Mouse (Mus musculus): ENCODE measurements around the gene Gpalpp1. TPM values are rescaled to one million over a fixed set of nuclear protein-coding genes. Genes with fewer than 3 reads are reported as not detected.

Gpalpp1 gene
- 4.7 TPM for polyA plus RNA-seq (2012; fragmentation: generic; extraction: Trizol)
- long read RNA-seq, experiment 1, full-length matches to known transcripts: 3 of 3 reads
- long read RNA-seq, experiment 1, partial matches to known transcripts: 0 of 3 reads
- long read RNA-seq, experiment 1, other reads (novel, unspliced or antisense): 0 of 3 reads
- long read RNA-seq, experiment 2, full-length matches to known transcripts: 26 of 29 reads
- long read RNA-seq, experiment 2, partial matches to known transcripts: 0 of 29 reads
- long read RNA-seq, experiment 2, other reads (novel, unspliced or antisense): 3 of 29 reads

GRCm38 (mm10) chr14:76110396-76111221, at the start of gene Gpalpp1, which contains the start of gene Nufip1:
Gene Gpalpp1 (minus strand): TSS chr14:76110760.
Gene Nufip1 (plus strand): TSS chr14:76110891.
- TF ChIP-seq USF1 (IDR thresholded peaks at IDR 0.05; ENCODE audit: low read depth) (peak; percentile 72), CTCF (IDR thresholded peaks at IDR 0.05; ENCODE audit: control insufficient read depth, insufficient read depth, insufficient read length) (no peak), MAX (IDR thresholded peaks at IDR 0.05) (peak; percentile 71)
- peak within 1 kb of the TSS; percentile 89 for H3K4me3 ChIP-seq (ENCODE audit: insufficient read depth, poor library complexity, severe bottlenecking)

DNA sequence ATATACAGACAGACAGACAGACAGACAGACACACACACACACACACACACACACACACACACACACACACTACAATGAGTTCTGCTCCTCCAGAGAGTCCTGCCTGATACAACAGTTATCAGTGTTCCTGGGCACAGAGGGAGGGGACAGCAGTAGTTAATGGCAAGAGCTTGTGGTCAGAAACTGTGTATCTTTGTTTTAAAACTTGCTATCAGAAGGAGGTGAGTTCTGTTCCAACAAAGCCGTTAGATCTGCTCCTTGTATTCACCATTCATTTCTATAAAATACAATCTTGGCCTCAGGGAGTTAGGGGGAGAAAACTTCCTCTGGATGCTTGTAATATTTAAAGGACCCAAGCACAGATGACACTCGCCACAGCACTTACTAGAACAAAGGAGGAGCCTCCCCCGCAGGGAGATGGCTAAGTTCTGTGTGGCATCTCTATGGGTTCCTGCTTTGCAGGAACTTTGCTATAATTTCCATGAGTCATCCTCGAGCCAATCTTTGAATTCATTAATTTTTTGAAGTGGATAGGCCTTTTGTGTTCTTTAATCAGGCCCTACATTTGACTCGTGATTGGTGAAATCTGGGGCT, 47.7 kb upstream of the Gpalpp1 start:
- TF ChIP-seq CTCF (IDR thresholded peaks at IDR 0.05; ENCODE audit: control insufficient read depth, insufficient read depth, insufficient read length) (no peak), FOSL1 (IDR thresholded peaks at IDR 0.05; ENCODE audit: insufficient read depth, low read length, poor library complexity, severe bottlenecking) (no peak), MAX (IDR thresholded peaks at IDR 0.05) (no peak), MYOD1 (IDR thresholded peaks at IDR 0.05; ENCODE audit: control insufficient read depth, insufficient read length, low read depth) (no peak), CEBPB (IDR thresholded peaks at IDR 0.05; ENCODE audit: low read depth) (no peak), MYOG (IDR thresholded peaks at IDR 0.05; ENCODE audit: control insufficient read depth, extremely low read depth, insufficient read length) (no peak), USF1 (IDR thresholded peaks at IDR 0.05; ENCODE audit: low read depth) (no peak)
- H3K27me3 ChIP-seq (ENCODE audit: control insufficient read depth, insufficient read depth, insufficient read length): no peaks in the 10 kb centered on the region

More at GRCm38 (mm10) chr14:76110396-76111221, at the start of gene Gpalpp1, which contains the start of gene Nufip1:
- Histone ChIP-seq H3K79me3 (ENCODE audit: low read depth) (peaks cover 37% of the 10 kb centered on the region), H3ac (ENCODE audit: control insufficient read depth, insufficient read length, low read depth) (peak within 1 kb of the TSS; percentile 96), H3K79me2 (ENCODE audit: control insufficient read depth, insufficient read depth) (peaks cover 71% of the 10 kb centered on the region), H3K36me3 (ENCODE audit: control insufficient read depth, insufficient read depth) (peaks cover 39% of the 10 kb centered on the region), H3K27me3 (ENCODE audit: control insufficient read depth, insufficient read depth, insufficient read length) (no peaks in the 10 kb centered on the region)

GRCm38 (mm10) chr14:76153828-76154227, 43.3 kb upstream of the Gpalpp1 start:
- no peak for TF ChIP-seq USF1 (IDR thresholded peaks at IDR 0.05; ENCODE audit: low read depth)
- TF ChIP-seq FOSL1 (IDR thresholded peaks at IDR 0.05; ENCODE audit: insufficient read depth, low read length, poor library complexity, severe bottlenecking): no peak
- TF ChIP-seq MYOD1 (IDR thresholded peaks at IDR 0.05; ENCODE audit: control insufficient read depth, insufficient read length, low read depth): no peak
- TF ChIP-seq MAX (IDR thresholded peaks at IDR 0.05): no peak
- no peaks in the 10 kb centered on the region for H3K36me3 ChIP-seq (ENCODE audit: control insufficient read depth, insufficient read depth)
- H3K79me3 ChIP-seq (ENCODE audit: low read depth): no peaks in the 10 kb centered on the region
- no peak overlapping the region for H3K4me3 ChIP-seq (ENCODE audit: insufficient read depth, poor library complexity, severe bottlenecking)
- no peak overlapping the region for H3ac ChIP-seq (ENCODE audit: control insufficient read depth, insufficient read length, low read depth)
- no peaks in the 10 kb centered on the region for H3K27me3 ChIP-seq (ENCODE audit: control insufficient read depth, insufficient read depth, insufficient read length)
- H3K79me2 ChIP-seq (ENCODE audit: control insufficient read depth, insufficient read depth): no peaks in the 10 kb centered on the region

More for the DNA sequence above, 47.7 kb upstream of the Gpalpp1 start:
- Histone ChIP-seq H3ac (ENCODE audit: control insufficient read depth, insufficient read length, low read depth) (no peak overlapping the region), H3K36me3 (ENCODE audit: control insufficient read depth, insufficient read depth) (no peaks in the 10 kb centered on the region), H3K79me3 (ENCODE audit: low read depth) (no peaks in the 10 kb centered on the region), H3K4me3 (ENCODE audit: insufficient read depth, poor library complexity, severe bottlenecking) (no peak overlapping the region), H3K79me2 (ENCODE audit: control insufficient read depth, insufficient read depth) (no peaks in the 10 kb centered on the region)

DNA sequence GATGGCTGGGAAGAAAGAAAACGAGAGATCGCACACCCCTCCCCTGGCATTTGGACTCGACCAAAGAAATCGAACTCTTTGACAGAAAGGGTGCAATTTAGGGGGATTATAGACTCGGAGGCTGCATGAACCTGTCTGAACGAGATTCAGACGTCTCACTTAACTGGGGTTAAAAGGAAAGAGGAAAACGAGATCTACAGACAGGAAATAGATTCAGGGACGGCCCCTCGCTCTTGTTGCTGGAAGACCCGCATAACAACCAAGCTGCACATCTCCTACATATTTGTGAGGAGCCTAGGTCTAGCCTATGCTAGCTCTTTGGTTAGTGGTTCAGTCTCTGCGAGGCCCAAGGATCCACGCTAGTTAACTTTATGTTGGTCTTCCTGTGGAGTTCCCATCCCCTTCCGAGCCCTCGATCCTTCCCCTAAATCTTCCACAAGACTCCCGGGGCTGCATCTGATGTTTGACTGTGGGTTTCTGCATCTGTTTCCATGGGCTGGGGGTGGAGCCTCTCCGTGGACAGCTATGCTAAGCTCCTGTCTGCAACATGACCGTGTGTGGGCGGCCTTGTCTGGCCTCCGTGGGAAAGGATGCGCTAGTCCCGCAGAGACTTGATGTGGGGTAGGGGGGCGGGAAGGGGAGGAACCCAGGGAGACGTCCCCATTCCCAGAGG, 42.6 kb upstream of the Gpalpp1 start:
- Histone ChIP-seq H3K79me2 (ENCODE audit: control insufficient read depth, insufficient read depth) (no peaks in the 10 kb centered on the region), H3K36me3 (ENCODE audit: control insufficient read depth, insufficient read depth) (no peaks in the 10 kb centered on the region), H3K79me3 (ENCODE audit: low read depth) (no peaks in the 10 kb centered on the region), H3ac (ENCODE audit: control insufficient read depth, insufficient read length, low read depth) (peak overlapping the region; percentile 57), H3K27me3 (ENCODE audit: control insufficient read depth, insufficient read depth, insufficient read length) (no peaks in the 10 kb centered on the region), H3K4me3 (ENCODE audit: insufficient read depth, poor library complexity, severe bottlenecking) (peak overlapping the region; percentile 19)
- no peak for TF ChIP-seq MAX (IDR thresholded peaks at IDR 0.05)
- no peak for TF ChIP-seq USF1 (IDR thresholded peaks at IDR 0.05; ENCODE audit: low read depth)
- no peak for TF ChIP-seq MYOD1 (IDR thresholded peaks at IDR 0.05; ENCODE audit: control insufficient read depth, insufficient read length, low read depth)
- TF ChIP-seq CEBPB (IDR thresholded peaks at IDR 0.05; ENCODE audit: low read depth): no peak
- TF ChIP-seq CTCF (IDR thresholded peaks at IDR 0.05; ENCODE audit: control insufficient read depth, insufficient read depth, insufficient read length): no peak
- TF ChIP-seq FOSL1 (IDR thresholded peaks at IDR 0.05; ENCODE audit: insufficient read depth, low read length, poor library complexity, severe bottlenecking): no peak
- TF ChIP-seq MYOG (IDR thresholded peaks at IDR 0.05; ENCODE audit: control insufficient read depth, extremely low read depth, insufficient read length): no peak

GRCm38 (mm10) chr14:76152162-76153002, 41.8 kb upstream of the Gpalpp1 start:
- TF ChIP-seq MYOD1 (IDR thresholded peaks at IDR 0.05; ENCODE audit: control insufficient read depth, insufficient read length, low read depth): no peak
- TF ChIP-seq MYOG (IDR thresholded peaks at IDR 0.05; ENCODE audit: control insufficient read depth, extremely low read depth, insufficient read length): no peak
- no peak for TF ChIP-seq FOSL1 (IDR thresholded peaks at IDR 0.05; ENCODE audit: insufficient read depth, low read length, poor library complexity, severe bottlenecking)
- no peak for TF ChIP-seq CEBPB (IDR thresholded peaks at IDR 0.05; ENCODE audit: low read depth)
- TF ChIP-seq MAX (IDR thresholded peaks at IDR 0.05): no peak
- TF ChIP-seq CTCF (IDR thresholded peaks at IDR 0.05; ENCODE audit: control insufficient read depth, insufficient read depth, insufficient read length): no peak
- TF ChIP-seq USF1 (IDR thresholded peaks at IDR 0.05; ENCODE audit: low read depth): no peak
- Histone ChIP-seq H3ac (ENCODE audit: control insufficient read depth, insufficient read length, low read depth) (peak overlapping the region; percentile 71), H3K36me3 (ENCODE audit: control insufficient read depth, insufficient read depth) (no peaks in the 10 kb centered on the region), H3K79me2 (ENCODE audit: control insufficient read depth, insufficient read depth) (no peaks in the 10 kb centered on the region), H3K4me3 (ENCODE audit: insufficient read depth, poor library complexity, severe bottlenecking) (peak overlapping the region; percentile 60), H3K27me3 (ENCODE audit: control insufficient read depth, insufficient read depth, insufficient read length) (no peaks in the 10 kb centered on the region), H3K79me3 (ENCODE audit: low read depth) (no peaks in the 10 kb centered on the region)
